Mouse (Mus musculus) limb, embryonic 11.5 days (tissue): ENCODE results near the gene Tex13c1. TPM values are rescaled to one million over a fixed set of nuclear protein-coding genes. Genes with fewer than 3 reads are reported as not detected.

ENCODE experiments used
- ATAC-seq: fragments of 200-750 bp; cut with Nextera tagmentation; 2 replicates; pipeline ENCODE4 v1.8.0; 2017; ENCODE audit warnings: low read depth; ENCODE audit not compliant: insufficient number of reproducible peaks, low FRiP score, low TSS enrichment
- DNase-seq: peaks from one replicate; pipeline ENCODE4 v3.0.0-alpha.2; 2015; ENCODE audit warnings: low spot score
- H3K27ac ChIP-seq: fragments of 300-500 bp; sonication (generic); replicated peaks from 2 replicates; pipeline ENCODE4 v1.5.1; 2014; ENCODE audit warnings: low read depth, mild to moderate bottlenecking, low read length
- H3K27me3 ChIP-seq: fragments of 300-500 bp; sonication (generic); 2 replicates; pipeline ENCODE4 v1.6.1; 2014; ENCODE audit warnings: mild to moderate bottlenecking, low read length, mixed read lengths; ENCODE audit not compliant: control insufficient read depth, insufficient read depth
- H3K36me3 ChIP-seq: fragments of 300-500 bp; sonication (generic); 2 replicates; pipeline ENCODE4 v1.6.1; 2014; ENCODE audit warnings: mild to moderate bottlenecking, low read length, moderate library complexity, mixed read lengths; ENCODE audit not compliant: control insufficient read depth, insufficient read depth
- H3K4me1 ChIP-seq: fragments of 300-500 bp; sonication (generic); 2 replicates; pipeline ENCODE4 v1.6.1; 2014; ENCODE audit warnings: low read length, mixed read lengths; ENCODE audit not compliant: control insufficient read depth, insufficient read depth
- H3K4me2 ChIP-seq: fragments of 300-500 bp; sonication (generic); 2 replicates; pipeline ENCODE4 v1.6.1; 2014; ENCODE audit warnings: low read depth, mild to moderate bottlenecking, moderate library complexity; ENCODE audit not compliant: severe bottlenecking
- H3K4me3 ChIP-seq: fragments of 300-500 bp; sonication (generic); 2 replicates; pipeline ENCODE4 v1.5.1; 2014; ENCODE audit warnings: low read depth, low read length
- H3K9ac ChIP-seq: fragments of 300-500 bp; sonication (generic); 2 replicates; pipeline ENCODE4 v1.6.1; 2014; ENCODE audit warnings: mild to moderate bottlenecking, low read length
- H3K9me3 ChIP-seq: fragments of 300-500 bp; sonication (generic); 2 replicates; pipeline ENCODE4 v1.6.1; 2016; ENCODE audit warnings: low read length; ENCODE audit not compliant: control insufficient read depth
- WGBS: fragments of 180-500 bp; shearing (Covaris S2); extraction: QIAGEN DNeasy Blood & Tissue Kit; methylation state at CpG from one replicate; pipeline ENCODE4 v1.1.7; 2014; 5-methylcytosine and 5-hydroxymethylcytosine counted together
- polyA plus RNA-seq: library from polyadenylated mRNA; unstranded; fragments of >200 nt; fragmentation: Nextera tagmentation; extraction: Ambion mirVana; gene quantifications from 2 replicates; pipeline ENCODE4 v1.2.1, GENCODE M21; 2014

Gene Tex13c1
- polyA plus RNA-seq, result not detected in 2 replicates

DNA sequence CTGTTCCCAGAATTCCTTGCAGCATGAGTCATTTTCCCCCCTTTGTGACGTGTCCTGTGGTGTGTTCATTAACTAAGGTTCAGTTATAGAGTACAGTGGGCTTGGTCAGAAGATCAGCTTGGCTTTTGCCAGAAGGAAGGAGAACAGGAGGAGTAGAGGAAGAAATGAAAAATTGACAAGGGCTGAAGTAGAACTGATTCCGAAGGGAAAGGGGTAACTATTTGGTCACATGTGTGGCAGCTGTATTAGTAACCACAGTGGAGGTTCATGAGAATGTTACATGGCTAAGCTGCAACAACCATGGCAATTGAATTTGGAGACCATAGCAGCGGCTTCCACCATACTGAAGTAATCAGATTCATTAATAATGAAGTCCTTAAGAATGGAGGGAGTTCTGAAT lies at the start of gene Tex13c1:
Gene Tex13c1 (plus strand): TSS at position 301 of the 400 bp plus-strand sequence.
- no peak for ATAC-seq
- Histone ChIP-seq H3K27ac (no peak within 1 kb of the TSS), H3K27me3 (no peaks in the 10 kb centered on the region), H3K4me2 (no peak within 1 kb of the TSS), H3K36me3 (no peaks in the 10 kb centered on the region), H3K4me3 (no peak within 1 kb of the TSS), H3K9ac (no peak within 1 kb of the TSS), H3K4me1 (no peaks in the 10 kb centered on the region), H3K9me3 (no peaks in the 10 kb centered on the region)
- DNase-seq, result no peak
- 89% methylated on average over 3 of the region's 3 CpGs for WGBS

Other genes with a start within 250 kb of the Tex13c1 start
- 0.20 and 0.48 TPM in 2 replicates for gene Tenm1, start 162.0 kb upstream of the Tex13c1 start, polyA plus RNA-seq